Comparison of ENCODE assay signal across 17 mouse cellular contexts in genomic region chr13:20217453-20218090, GRCm38 (mm10).
A peak's percentile ranks its signal among the peaks of the same experiment; 100 is the strongest.
DNase-seq lines count a peak whose midpoint lies in the region; ATAC-seq and TF ChIP-seq lines count a peak whose summit lies in the region.
"Had no signal": no experiment of that assay in that cellular context is flagged by ENCODE, and none has a peak within 500 bp of the region (broad histone marks: within the 10 kb centered on the region; RNA-seq: fewer than 3 reads in every experiment).

No protein-coding gene starts in this region.

- H3K36me3 ChIP-seq in intestine, embryonic 14.5 days (ENCODE audit: control insufficient read depth, insufficient read depth, low read length): no peaks in the 10 kb centered on the region
- no peaks in the 10 kb centered on the region for H3K36me3 ChIP-seq in intestine, postnatal 0 days (ENCODE audit: control insufficient read depth, insufficient read depth)
- H3K36me3 ChIP-seq: G1E; neural tube, embryonic 13.5 days had no signal

- peak; percentile 56 for DNase-seq in adrenal gland, postnatal 14 days
- no peak for DNase-seq in adrenal gland, postnatal 4 days (ENCODE audit: low spot score in 2 of 2)
- no peak for DNase-seq in intestine, embryonic 14.5 days (ENCODE audit: low spot score)
- DNase-seq in adipocyte (ENCODE audit: low spot score): peak; percentile 28
- peak; percentile 53 for DNase-seq in lung, postnatal 10 days
- no peak for DNase-seq in layer of hippocampus, adult 18-20 months (ENCODE audit: low spot score in 2 of 2)
- no peak for DNase-seq in gastrocnemius, adult 2 months
- DNase-seq: cerebellum, postnatal 36 days; kidney, postnatal 25 days; liver; retina, postnatal 1 day; spleen, adult 18-20 months; thymus, adult 2 months had no signal

- no peak overlapping the region for H3K4me2 ChIP-seq in intestine, embryonic 14.5 days (ENCODE audit: low read length)
- no peak overlapping the region for H3K4me2 ChIP-seq in intestine, postnatal 0 days (replicated peaks; ENCODE audit: low read depth)
- H3K4me2 ChIP-seq: neural tube, embryonic 13.5 days had no signal

- H3K9me3 ChIP-seq in intestine, embryonic 14.5 days (ENCODE audit: control insufficient read depth, low read length): no peaks in the 10 kb centered on the region
- no peaks in the 10 kb centered on the region for H3K9me3 ChIP-seq in intestine, postnatal 0 days (ENCODE audit: control insufficient read depth)
- H3K9me3 ChIP-seq: G1E; neural tube, embryonic 13.5 days had no signal

- H3K27ac ChIP-seq in intestine, embryonic 14.5 days (ENCODE audit: low read depth): peak overlapping the region; percentile 47; the same call in 1 of the 2 replicates
- H3K27ac ChIP-seq in intestine, postnatal 0 days (ENCODE audit: low read depth, low read length): no peak overlapping the region
- no peak overlapping the region for H3K27ac ChIP-seq in gastrocnemius, adult 2 months
- H3K27ac ChIP-seq: left cerebral cortex, adult 2 months; neural tube, embryonic 13.5 days had no signal

- no peak for ATAC-seq in intestine, embryonic 14.5 days (replicated peaks; ENCODE audit: low FRiP score, low TSS enrichment, low read depth)
- no peak for ATAC-seq in intestine, postnatal 0 days

- H3K4me3 ChIP-seq in intestine, embryonic 14.5 days (ENCODE audit: low read depth, low read length): no peak overlapping the region
- no peak overlapping the region for H3K4me3 ChIP-seq in intestine, postnatal 0 days (ENCODE audit: low read depth, low read length)
- no peak overlapping the region for H3K4me3 ChIP-seq in gastrocnemius, adult 2 months
- H3K4me3 ChIP-seq: left cerebral cortex, adult 2 months; neural tube, embryonic 13.5 days had no signal

- H3K4me1 ChIP-seq in intestine, embryonic 14.5 days (replicated peaks; ENCODE audit: control insufficient read depth, insufficient read depth, low read length): peaks cover 8% of the 10 kb centered on the region
- no peaks in the 10 kb centered on the region for H3K4me1 ChIP-seq in intestine, postnatal 0 days (replicated peaks; ENCODE audit: control insufficient read depth, insufficient read depth, low read length)
- H3K4me1 ChIP-seq: neural tube, embryonic 13.5 days had no signal

- intact Hi-C loops in gastrocnemius, adult 2 months (cut with DNase I): no loop called here

- 33% methylated on average over 4 of the region's 4 CpGs for WGBS in intestine, embryonic 14.5 days
- 52% methylated on average over 4 of the region's 4 CpGs for WGBS in intestine, postnatal 0 days

- H3K9ac ChIP-seq in intestine, embryonic 14.5 days (ENCODE audit: low read length): no peak overlapping the region
- no peak overlapping the region for H3K9ac ChIP-seq in intestine, postnatal 0 days (ENCODE audit: low read depth, low read length)
- H3K9ac ChIP-seq: neural tube, embryonic 13.5 days had no signal

- no peaks in the 10 kb centered on the region for H3K27me3 ChIP-seq in intestine, embryonic 14.5 days (replicated peaks; ENCODE audit: control insufficient read depth, insufficient read depth, low read length)
- H3K27me3 ChIP-seq in intestine, postnatal 0 days (replicated peaks; ENCODE audit: control insufficient read depth, insufficient read depth, low read length): no peaks in the 10 kb centered on the region
- H3K27me3 ChIP-seq: neural tube, embryonic 13.5 days had no signal

- no peak for TF ChIP-seq CTCF in intestine, postnatal 0 days (IDR thresholded peaks at IDR 0.05; ENCODE audit: low read depth)
- TF ChIP-seq CTCF in gastrocnemius, adult 2 months (IDR thresholded peaks at IDR 0.05): no peak

Comparison
In these comparisons a context has a peak if more than half of its experiments do, and no peak if none do; other contexts are left out.
1. DNase-seq: peak in adrenal gland, postnatal 14 days (single experiment), adipocyte (single experiment) and lung, postnatal 10 days (single experiment); none in adrenal gland, postnatal 4 days (0 of 2), intestine, embryonic 14.5 days (single experiment), layer of hippocampus, adult 18-20 months (0 of 2) and gastrocnemius, adult 2 months (single experiment).